In the genomic region with DNA sequence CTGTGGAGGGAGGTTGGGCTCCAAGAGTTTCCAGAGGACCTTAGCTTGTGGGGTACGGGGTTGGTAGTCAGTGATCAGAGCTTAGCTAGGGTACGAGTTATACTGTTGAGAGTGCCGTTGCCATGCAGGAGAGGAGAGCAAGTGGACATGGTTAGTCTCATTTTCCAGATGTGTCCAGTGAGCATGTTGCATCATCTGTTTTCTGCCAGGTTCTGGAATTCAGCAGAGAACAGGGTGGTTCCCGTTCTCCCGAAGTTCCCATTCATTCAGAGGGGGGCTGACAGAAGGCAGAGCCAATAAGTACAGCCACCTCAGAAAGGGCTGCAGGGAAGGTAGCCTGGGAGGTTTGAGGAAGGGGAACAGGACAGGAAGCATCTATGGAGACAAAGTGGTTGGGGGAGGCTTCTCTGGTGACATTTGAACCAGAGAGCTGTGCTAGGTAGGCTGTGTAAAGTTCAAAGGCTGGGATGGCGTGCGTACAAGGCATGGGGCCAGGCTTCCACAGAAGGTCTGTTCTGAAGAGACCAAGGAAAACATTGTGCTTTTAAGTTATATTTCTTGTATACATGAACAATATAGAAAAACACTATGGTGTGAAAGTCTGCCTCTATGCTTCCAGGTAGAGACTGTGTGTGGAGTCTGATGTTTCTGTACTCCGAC, we compare ENCODE assay signal across 10 mouse cellular contexts. TPM values are rescaled to one million over a fixed set of nuclear protein-coding genes. Genes with fewer than 3 reads are reported as not detected.
DNase-seq lines count a peak whose midpoint lies in the region; ATAC-seq and TF ChIP-seq lines count a peak whose summit lies in the region.
"Had no signal": no experiment of that assay in that cellular context is flagged by ENCODE, and none has a peak within 500 bp of the region (broad histone marks: within the 10 kb centered on the region; RNA-seq: fewer than 3 reads in every experiment).

No protein-coding gene starts in this region.

- no peak overlapping the region for H3K4me3 ChIP-seq in forebrain, postnatal 0 days (ENCODE audit: low read depth, low read length)
- no peak overlapping the region for H3K4me3 ChIP-seq in midbrain, embryonic 11.5 days (ENCODE audit: low read depth, low read length)

- no peaks in the 10 kb centered on the region for H3K27me3 ChIP-seq in forebrain, postnatal 0 days (ENCODE audit: insufficient read depth, low read length)
- no peaks in the 10 kb centered on the region for H3K27me3 ChIP-seq in midbrain, embryonic 11.5 days (ENCODE audit: control insufficient read depth, insufficient read depth, low read length)

- DNase-seq in heart, adult 11 months: peak; percentile 92
- no peak for DNase-seq in heart, postnatal 25 days (ENCODE audit: low spot score)
- peak; percentile 20 for DNase-seq in 3T3-L1 (ENCODE audit: low read depth, low spot score)
- DNase-seq in forebrain, postnatal 0 days: no peak
- DNase-seq in midbrain, embryonic 11.5 days (ENCODE audit: low spot score, missing footprints): peak; percentile 86
- DNase-seq in frontal cortex, postnatal 10 days (ENCODE audit: low spot score in 2 of 2): no peak
- no peak for DNase-seq in ovary, postnatal 14 days (ENCODE audit: low spot score)
- no peak for DNase-seq in frontal cortex, postnatal 14 days (ENCODE audit: low spot score in 2 of 2)
- DNase-seq: gastrocnemius, postnatal 14 days; heart, postnatal 4 days had no signal

- WGBS in forebrain, postnatal 0 days: 53% methylated on average over 8 of the region's 8 CpGs
- 70% methylated on average over 8 of the region's 8 CpGs for WGBS in midbrain, embryonic 11.5 days

- no peaks in the 10 kb centered on the region for H3K9me3 ChIP-seq in forebrain, postnatal 0 days (ENCODE audit: low read length)
- no peaks in the 10 kb centered on the region for H3K9me3 ChIP-seq in midbrain, embryonic 11.5 days (ENCODE audit: control insufficient read depth, low read length)

- no peak overlapping the region for H3K9ac ChIP-seq in forebrain, postnatal 0 days
- H3K9ac ChIP-seq in midbrain, embryonic 11.5 days (ENCODE audit: low read length): no peak overlapping the region; the same call in 1 of the 2 replicates

- no peak for ATAC-seq in forebrain, postnatal 0 days
- ATAC-seq in midbrain, embryonic 11.5 days (ENCODE audit: low FRiP score): no peak

- H3K27ac ChIP-seq in forebrain, postnatal 0 days (ENCODE audit: low read depth, low read length): peak overlapping the region; percentile 29; the same call in 1 of the 2 replicates
- peak overlapping the region; percentile 78; the same call in 1 of the 2 replicates for H3K27ac ChIP-seq in midbrain, embryonic 11.5 days (ENCODE audit: low read depth, low read length)

- no peaks in the 10 kb centered on the region for H3K36me3 ChIP-seq in forebrain, postnatal 0 days (ENCODE audit: insufficient read depth)
- peaks cover 2% of the 10 kb centered on the region; the same call in 1 of the 2 replicates for H3K36me3 ChIP-seq in midbrain, embryonic 11.5 days (ENCODE audit: control insufficient read depth, insufficient read depth, low read length)

- TF ChIP-seq CTCF in forebrain, postnatal 0 days (IDR thresholded peaks at IDR 0.05; ENCODE audit: low read depth): no peak

- intact Hi-C loops in heart, postnatal 25 days (cut with DNase I): no loop called here

- peaks cover 31% of the 10 kb centered on the region for H3K4me1 ChIP-seq in forebrain, postnatal 0 days (ENCODE audit: insufficient read depth)
- peaks cover 43% of the 10 kb centered on the region for H3K4me1 ChIP-seq in midbrain, embryonic 11.5 days (ENCODE audit: control insufficient read depth, insufficient read depth, low read length)

- no peak overlapping the region for H3K4me2 ChIP-seq in forebrain, postnatal 0 days (ENCODE audit: low read depth)
- H3K4me2 ChIP-seq in midbrain, embryonic 11.5 days: no peak overlapping the region

RNA-seq across cellular contexts. Expression of a gene that starts 5.2 kb away (rescaled TPM):
- total RNA-seq in heart, postnatal 25 days (2021): 1 to 10 TPM; 4.1 to 4.8 TPM
- total RNA-seq in forebrain, postnatal 0 days (2014; rRNA removed): 37.0 and 41.2 TPM in 2 replicates
- polyA plus RNA-seq in forebrain, postnatal 0 days (2015; fragmentation: Nextera tagmentation; extraction: Ambion mirVana): 16.6 and 18.5 TPM in 2 replicates
- polyA plus RNA-seq in midbrain, embryonic 11.5 days (2014; fragmentation: Nextera tagmentation; extraction: Ambion mirVana): 17.7 and 21.2 TPM in 2 replicates

Comparison
In these comparisons a context has a peak if more than half of its experiments do, and no peak if none do; other contexts are left out.
1. DNase-seq: peak in heart, adult 11 months (single experiment), 3T3-L1 (single experiment) and midbrain, embryonic 11.5 days (single experiment); none in heart, postnatal 25 days (single experiment), forebrain, postnatal 0 days (single experiment), frontal cortex, postnatal 10 days (0 of 2), ovary, postnatal 14 days (single experiment) and frontal cortex, postnatal 14 days (0 of 2).